Mouse (Mus musculus): Measurements from ENCODE around the gene C130050O18Rik. TPM values are rescaled to one million over a fixed set of nuclear protein-coding genes. Genes with fewer than 3 reads are reported as not detected.

Gene C130050O18Rik
- polyA plus RNA-seq, 1 experiment from 2014 or later: 1.5 TPM

DNA sequence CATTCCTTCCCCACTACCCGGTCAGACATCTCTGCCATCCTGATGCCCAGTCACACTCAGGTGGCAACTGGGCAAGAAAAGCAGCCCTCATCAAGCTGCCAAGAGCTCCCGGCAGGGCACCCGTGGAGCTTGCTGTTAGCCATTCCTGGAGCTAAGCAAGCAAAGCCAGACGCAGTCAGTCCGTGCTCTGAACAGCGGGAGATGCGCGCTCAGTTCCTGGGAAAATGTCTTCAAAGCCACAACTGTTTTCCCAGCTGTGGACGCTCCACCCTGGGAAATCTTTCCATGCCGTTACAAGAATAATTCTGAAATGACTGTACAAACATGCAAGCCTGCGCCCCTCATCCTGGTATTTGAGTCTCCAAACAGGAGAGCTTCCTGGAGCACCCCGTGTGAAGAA is 37.3 kb downstream of the C130050O18Rik start:
- Histone ChIP-seq H3K36me3 (0 out of 2 replicates have a peak, but pooled peaks cover 4% of the 10 kb centered on the region), H3K4me3 (replicated peaks) (no peak overlapping the region), H3K9me3 (no peaks in the 10 kb centered on the region), H3K27me3 (no peaks in the 10 kb centered on the region), H3K4me2 (no peak overlapping the region), H3K9ac (replicated peaks) (no peak overlapping the region), H3K4me1 (replicated peaks) (no peaks in the 10 kb centered on the region), H3K27ac (no peak overlapping the region)
- ATAC-seq (ENCODE audit: insufficient number of reproducible peaks, insufficient read depth, low FRiP score, low TSS enrichment, low read depth): no peak
- 83% methylated on average over 12 of the region's 12 CpGs for WGBS

DNA sequence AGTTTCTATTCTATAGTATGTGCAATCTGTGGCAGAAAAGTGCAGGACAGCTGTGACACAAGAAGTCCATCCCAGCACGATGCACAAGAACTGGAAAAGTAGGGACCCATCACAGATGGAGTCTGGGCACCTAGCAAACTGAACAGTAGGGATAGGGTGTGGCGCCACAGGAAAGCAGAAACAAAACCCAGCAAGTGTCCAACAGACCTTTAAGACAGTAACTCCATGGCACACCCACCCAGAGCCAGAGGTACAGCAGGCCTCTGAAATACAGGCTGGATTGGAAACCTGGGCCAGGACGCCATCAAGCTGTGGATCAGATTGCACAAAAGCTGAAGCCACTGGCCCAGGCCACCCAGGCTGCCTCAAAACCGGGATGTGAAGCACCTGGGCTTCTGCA is 37.9 kb downstream of the C130050O18Rik start:
- no peak for ATAC-seq (ENCODE audit: insufficient number of reproducible peaks, insufficient read depth, low FRiP score, low TSS enrichment, low read depth)
- Histone ChIP-seq H3K27ac (no peak overlapping the region), H3K4me2 (no peak overlapping the region), H3K9me3 (no peaks in the 10 kb centered on the region), H3K4me3 (replicated peaks) (no peak overlapping the region), H3K4me1 (replicated peaks) (no peaks in the 10 kb centered on the region), H3K36me3 (0 out of 2 replicates have a peak, but pooled peaks cover 4% of the 10 kb centered on the region), H3K27me3 (no peaks in the 10 kb centered on the region), H3K9ac (replicated peaks) (no peak overlapping the region)
- WGBS: 66% methylated on average over 4 of the region's 4 CpGs

DNA sequence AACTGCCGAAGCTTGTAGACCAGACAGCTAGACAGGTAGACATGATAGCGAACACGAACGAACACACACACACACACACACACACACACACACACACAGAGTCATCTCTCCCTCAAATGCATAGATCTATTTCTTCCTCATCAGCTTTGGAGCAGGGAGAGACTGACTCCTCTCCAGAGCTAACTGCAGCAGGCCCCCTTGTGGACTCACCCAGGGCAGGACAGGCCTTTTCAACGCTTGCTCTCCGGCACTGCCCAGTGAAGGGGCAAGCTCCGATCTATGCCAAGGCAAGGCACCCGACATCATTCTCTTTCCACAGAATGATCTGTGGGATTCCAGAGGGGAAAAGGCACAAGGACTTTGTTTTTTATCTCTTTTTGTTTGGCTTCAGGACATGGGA is 40.2 kb downstream of the C130050O18Rik start:
- Histone ChIP-seq H3K4me1 (replicated peaks) (no peaks in the 10 kb centered on the region), H3K27ac (no peak overlapping the region), H3K4me2 (no peak overlapping the region), H3K9ac (replicated peaks) (no peak overlapping the region), H3K4me3 (replicated peaks) (no peak overlapping the region), H3K9me3 (no peaks in the 10 kb centered on the region), H3K36me3 (0 out of 2 replicates have a peak, but pooled peaks cover 4% of the 10 kb centered on the region), H3K27me3 (no peaks in the 10 kb centered on the region)
- 88% methylated on average over 8 of the region's 8 CpGs for WGBS
- ATAC-seq (ENCODE audit: insufficient number of reproducible peaks, insufficient read depth, low FRiP score, low TSS enrichment, low read depth): no peak

DNA sequence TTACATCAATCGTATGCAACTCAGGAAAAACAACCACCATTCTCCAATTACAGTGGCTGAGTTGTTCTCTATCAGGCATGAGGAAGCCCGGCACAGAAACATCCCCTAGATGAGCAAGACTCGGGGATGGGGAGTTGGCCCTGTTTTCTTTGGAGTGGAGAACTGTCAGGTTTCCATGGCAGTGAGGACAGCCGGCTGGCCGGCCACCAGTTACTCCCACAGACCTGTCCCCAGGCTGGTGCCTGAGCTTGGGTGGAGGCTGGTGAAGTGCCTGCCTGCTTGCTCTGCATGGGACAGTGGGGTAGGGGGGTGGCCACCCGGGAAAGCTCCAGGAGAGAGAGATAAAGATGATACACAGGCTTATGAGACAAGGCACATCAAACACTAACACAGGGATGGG is 42.9 kb downstream of the C130050O18Rik start:
- WGBS: 72% methylated on average over 6 of the region's 6 CpGs
- Histone ChIP-seq H3K4me2 (no peak overlapping the region), H3K27me3 (no peaks in the 10 kb centered on the region), H3K36me3 (peaks cover 9% of the 10 kb centered on the region; the same call in 1 of the 2 replicates), H3K4me1 (replicated peaks) (no peaks in the 10 kb centered on the region), H3K4me3 (replicated peaks) (no peak overlapping the region), H3K9ac (replicated peaks) (no peak overlapping the region), H3K27ac (no peak overlapping the region), H3K9me3 (no peaks in the 10 kb centered on the region)
- no peak for ATAC-seq (ENCODE audit: insufficient number of reproducible peaks, insufficient read depth, low FRiP score, low TSS enrichment, low read depth)

DNA sequence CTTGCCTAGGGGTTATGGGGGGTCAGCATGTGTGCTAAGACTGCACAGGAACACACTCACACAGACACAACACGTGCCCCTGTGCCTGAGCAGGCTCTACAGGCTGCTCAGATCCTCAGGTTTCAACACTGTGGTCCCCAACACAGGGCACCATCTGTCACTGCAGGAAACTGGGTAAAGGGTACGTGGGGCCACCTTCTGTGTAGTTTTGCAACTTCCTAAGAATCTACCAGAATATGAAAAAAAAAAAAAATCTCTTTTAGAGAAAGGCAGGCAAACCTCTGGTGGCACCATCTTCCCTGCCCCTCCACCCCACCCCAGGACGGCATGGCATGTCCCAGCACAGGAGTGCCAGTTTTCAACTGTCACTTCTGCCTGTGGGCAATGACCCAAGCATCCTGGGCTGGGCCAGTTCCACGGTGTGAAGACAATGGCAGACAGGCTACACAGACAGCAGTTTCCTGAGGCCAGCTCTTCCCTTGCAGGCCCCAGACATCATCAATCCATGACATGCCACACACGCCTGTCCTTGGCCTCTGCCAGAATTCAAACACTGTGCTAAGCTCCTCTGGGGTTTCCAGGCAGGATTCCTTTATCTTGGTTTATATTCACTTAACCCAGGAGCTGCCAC is 44.2 kb downstream of the C130050O18Rik start:
- Histone ChIP-seq H3K4me2 (no peak overlapping the region), H3K4me3 (replicated peaks) (no peak overlapping the region), H3K4me1 (replicated peaks) (no peaks in the 10 kb centered on the region), H3K27me3 (no peaks in the 10 kb centered on the region), H3K36me3 (peaks cover 19% of the 10 kb centered on the region; the same call in 1 of the 2 replicates), H3K9ac (replicated peaks) (no peak overlapping the region), H3K9me3 (no peaks in the 10 kb centered on the region), H3K27ac (no peak overlapping the region)
- no peak for ATAC-seq (ENCODE audit: insufficient number of reproducible peaks, insufficient read depth, low FRiP score, low TSS enrichment, low read depth)
- 74% methylated on average over 5 of the region's 5 CpGs for WGBS

DNA sequence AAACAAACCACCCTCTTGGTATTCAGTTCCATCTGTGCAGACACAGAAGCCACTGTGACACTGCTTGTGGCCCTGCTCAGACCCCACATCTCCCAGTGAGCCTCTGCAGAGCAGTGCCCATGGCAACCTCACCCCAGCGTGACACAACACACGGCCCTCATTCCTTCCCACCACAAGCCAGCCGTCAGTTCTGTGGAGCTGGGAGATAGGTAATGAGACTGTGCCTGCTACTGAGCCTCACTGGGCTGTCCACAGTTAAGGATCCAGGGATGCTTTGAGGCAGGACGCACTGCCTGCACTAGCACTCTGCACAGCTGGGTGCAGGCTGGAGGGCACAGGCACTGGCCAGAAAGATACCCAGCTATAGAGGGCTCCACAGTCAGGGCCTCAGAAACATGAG is 44.8 kb downstream of the C130050O18Rik start:
- Histone ChIP-seq H3K27ac (no peak overlapping the region), H3K9ac (replicated peaks) (no peak overlapping the region), H3K27me3 (no peaks in the 10 kb centered on the region), H3K36me3 (peaks cover 25% of the 10 kb centered on the region), H3K4me2 (no peak overlapping the region), H3K4me3 (replicated peaks) (no peak overlapping the region), H3K4me1 (replicated peaks) (no peaks in the 10 kb centered on the region), H3K9me3 (no peaks in the 10 kb centered on the region)
- ATAC-seq (ENCODE audit: insufficient number of reproducible peaks, insufficient read depth, low FRiP score, low TSS enrichment, low read depth): no peak
- 60% methylated on average over 4 of the region's 4 CpGs for WGBS

DNA sequence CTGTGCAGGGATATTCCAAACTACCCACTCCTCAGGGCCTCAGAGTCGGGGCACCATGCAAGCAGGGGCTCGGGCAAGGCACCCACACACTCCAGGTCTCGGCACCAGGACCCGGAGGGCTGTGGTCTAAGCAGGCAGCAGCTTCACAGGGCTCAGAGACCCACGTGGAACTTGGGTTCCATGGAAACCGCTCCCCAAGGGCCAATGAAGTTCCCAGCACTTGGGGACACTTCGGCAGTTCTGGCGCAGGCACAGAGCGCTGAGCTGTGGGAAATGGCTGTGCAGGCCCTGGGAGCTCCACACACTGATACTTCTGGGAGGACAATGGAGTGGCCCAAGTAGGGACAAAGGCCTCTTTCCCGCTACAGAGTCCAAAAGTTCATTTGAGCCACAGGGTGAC is 48.0 kb downstream of the C130050O18Rik start:
- Histone ChIP-seq H3K9ac (replicated peaks) (0 out of 2 replicates have a peak overlapping the region, but pooled peaks have one; percentile 14), H3K4me3 (replicated peaks) (no peak overlapping the region), H3K4me1 (replicated peaks) (no peaks in the 10 kb centered on the region), H3K27me3 (no peaks in the 10 kb centered on the region), H3K9me3 (no peaks in the 10 kb centered on the region), H3K36me3 (peaks cover 29% of the 10 kb centered on the region), H3K27ac (no peak overlapping the region), H3K4me2 (no peak overlapping the region)
- ATAC-seq (ENCODE audit: insufficient number of reproducible peaks, insufficient read depth, low FRiP score, low TSS enrichment, low read depth): no peak
- WGBS: 86% methylated on average over 10 of the region's 10 CpGs

DNA sequence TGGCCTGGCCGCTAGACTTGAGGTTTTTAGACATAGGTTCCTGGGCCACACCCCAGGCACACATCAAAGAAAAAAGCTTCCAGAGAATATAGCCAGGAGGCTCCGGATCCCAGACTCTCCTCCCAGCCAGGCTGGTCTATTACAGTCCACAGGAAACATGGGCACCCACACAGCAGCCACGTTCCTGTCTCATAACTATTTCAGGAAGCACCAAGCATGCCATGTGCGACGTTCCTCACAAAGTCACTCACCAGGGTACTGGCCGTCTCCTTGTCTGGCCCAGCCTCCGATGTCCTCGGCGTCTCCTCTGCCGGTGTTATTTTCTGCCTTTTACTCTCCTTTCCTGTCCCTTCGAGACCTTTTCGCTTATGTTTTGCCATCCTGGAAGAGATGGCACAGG is 50.1 kb downstream of the C130050O18Rik start:
- no peak for ATAC-seq (ENCODE audit: insufficient number of reproducible peaks, insufficient read depth, low FRiP score, low TSS enrichment, low read depth)
- H3K27me3 ChIP-seq: no peaks in the 10 kb centered on the region
- H3K36me3 ChIP-seq: peaks cover 29% of the 10 kb centered on the region
- H3K4me2 ChIP-seq: no peak overlapping the region
- WGBS: 90% methylated on average over 12 of the region's 12 CpGs
- H3K27ac ChIP-seq: no peak overlapping the region
- no peak overlapping the region for H3K9ac ChIP-seq (replicated peaks)
- no peaks in the 10 kb centered on the region for H3K9me3 ChIP-seq
- peaks cover 11% of the 10 kb centered on the region for H3K4me1 ChIP-seq (replicated peaks)
- no peak overlapping the region for H3K4me3 ChIP-seq (replicated peaks)

DNA sequence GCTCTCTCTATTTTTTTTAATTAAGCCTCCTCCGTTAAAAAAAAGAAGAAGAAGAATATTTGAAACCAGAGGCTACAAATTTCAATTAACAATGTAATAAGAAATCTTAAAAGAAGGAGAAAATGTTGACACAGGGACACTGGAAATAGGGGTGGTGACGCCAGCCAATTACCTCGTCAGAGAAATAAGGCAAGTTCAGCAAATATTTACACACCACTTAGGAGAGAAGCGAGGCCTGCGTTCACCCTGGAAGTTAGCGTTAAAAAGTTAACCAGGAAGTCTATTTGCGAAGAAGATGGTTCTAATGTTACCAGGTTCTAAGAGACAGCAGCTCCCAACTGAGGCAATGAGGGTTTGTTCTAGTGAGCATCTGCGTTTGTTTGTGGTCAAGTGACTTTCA is 52.2 kb downstream of the C130050O18Rik start:
- Histone ChIP-seq H3K4me2 (no peak overlapping the region), H3K27ac (no peak overlapping the region), H3K27me3 (0 out of 2 replicates have a peak, but pooled peaks cover 2% of the 10 kb centered on the region), H3K9me3 (no peaks in the 10 kb centered on the region), H3K4me3 (replicated peaks) (no peak overlapping the region), H3K9ac (replicated peaks) (no peak overlapping the region), H3K4me1 (replicated peaks) (peaks cover 17% of the 10 kb centered on the region), H3K36me3 (peaks cover 28% of the 10 kb centered on the region)
- ATAC-seq (ENCODE audit: insufficient number of reproducible peaks, insufficient read depth, low FRiP score, low TSS enrichment, low read depth): no peak
- WGBS: 93% methylated on average over 8 of the region's 8 CpGs

DNA sequence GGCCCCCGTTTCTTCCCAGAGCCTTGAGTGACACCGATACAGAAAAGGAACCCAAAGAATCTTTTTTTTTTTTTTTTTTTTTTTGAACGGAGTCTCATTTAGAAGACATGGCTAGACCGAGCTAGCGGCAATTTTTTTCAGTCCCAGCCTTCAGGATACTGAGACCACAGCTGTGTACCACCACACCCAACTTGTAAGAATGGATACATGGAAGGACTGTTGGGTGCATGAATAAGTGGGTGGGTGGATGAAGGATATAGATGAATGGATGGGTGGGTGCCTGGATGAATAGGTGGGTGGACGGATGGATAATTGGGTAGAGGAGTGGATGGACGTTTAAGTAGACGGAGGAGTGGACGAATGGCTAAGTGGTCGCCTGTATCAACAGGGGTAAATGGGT is 54.9 kb downstream of the C130050O18Rik start:
- ATAC-seq (ENCODE audit: insufficient number of reproducible peaks, insufficient read depth, low FRiP score, low TSS enrichment, low read depth): no peak; the same call in none of the 2 replicates
- peak overlapping the region; percentile 65 for H3K9ac ChIP-seq (replicated peaks)
- H3K27ac ChIP-seq: no peak overlapping the region
- H3K27me3 ChIP-seq: peaks cover 3% of the 10 kb centered on the region; the same call in 1 of the 2 replicates
- peaks cover 3% of the 10 kb centered on the region for H3K36me3 ChIP-seq
- H3K4me2 ChIP-seq: peak overlapping the region; percentile 86
- H3K4me3 ChIP-seq (replicated peaks): peak overlapping the region; percentile 65
- peaks cover 17% of the 10 kb centered on the region for H3K4me1 ChIP-seq (replicated peaks)
- 10% methylated on average over 10 of the region's 10 CpGs for WGBS
- H3K9me3 ChIP-seq: no peaks in the 10 kb centered on the region

DNA sequence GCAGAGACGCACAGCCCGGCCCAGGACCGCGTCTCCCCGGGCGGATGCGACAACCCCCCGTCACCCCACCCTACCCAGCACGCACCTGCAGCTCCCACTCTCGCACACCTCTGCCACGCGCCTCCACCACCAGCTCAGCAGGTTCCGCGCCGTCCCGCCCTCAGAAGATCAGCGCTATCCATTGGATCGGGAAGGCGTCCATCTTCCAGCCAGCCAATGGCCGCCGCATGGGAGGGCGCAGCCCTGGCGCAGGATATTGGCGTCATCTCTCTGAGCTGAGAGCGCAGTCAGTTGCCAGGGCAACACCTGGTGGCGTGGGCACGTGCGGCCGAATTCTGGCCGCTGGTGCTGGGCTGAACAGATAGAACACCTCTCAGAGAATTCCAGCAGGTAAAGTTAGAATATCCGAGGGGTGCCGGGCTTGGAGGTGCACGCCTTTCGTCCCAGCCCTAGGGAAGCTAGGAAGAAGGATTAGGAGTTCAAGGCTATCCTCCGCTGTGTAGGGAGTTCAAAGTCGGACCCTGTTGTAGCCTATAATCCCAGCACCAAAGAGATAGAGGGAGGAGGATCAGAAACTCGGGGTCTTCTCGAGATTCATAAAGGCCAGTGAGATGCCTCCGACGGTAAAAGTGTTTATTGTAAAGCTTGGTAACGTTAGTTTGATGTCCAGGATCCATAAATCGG is 55.4 kb downstream of the C130050O18Rik start, which contains the start of gene 3110082I17Rik:
Gene 3110082I17Rik (minus strand): TSS at position 144 of the 684 bp plus-strand sequence.
- H3K9ac ChIP-seq (replicated peaks): peak within 1 kb of the TSS; percentile 65
- H3K4me2 ChIP-seq: peak within 1 kb of the TSS; percentile 86
- WGBS: 4% methylated on average over 42 of the region's 42 CpGs
- no peak within 1 kb of the TSS for H3K27ac ChIP-seq
- H3K36me3 ChIP-seq: no peaks in the 10 kb centered on the region; the same call in 1 of the 2 replicates
- H3K9me3 ChIP-seq: no peaks in the 10 kb centered on the region
- peaks cover 17% of the 10 kb centered on the region for H3K4me1 ChIP-seq (replicated peaks)
- peak; percentile 94 for ATAC-seq (ENCODE audit: insufficient number of reproducible peaks, insufficient read depth, low FRiP score, low TSS enrichment, low read depth)
- peaks cover 3% of the 10 kb centered on the region; the same call in 1 of the 2 replicates for H3K27me3 ChIP-seq
- peak within 1 kb of the TSS; percentile 65 for H3K4me3 ChIP-seq (replicated peaks)

Data from limb, embryonic 12.5 days (tissue).